Mouse (Mus musculus) hindbrain, embryonic 12.5 days (tissue): ENCODE data around the gene Gcdh. TPM values are rescaled to one million over a fixed set of nuclear protein-coding genes. Genes with fewer than 3 reads are reported as not detected.

ENCODE experiments used
- ATAC-seq: fragments of 200-750 bp; cut with Nextera tagmentation; 2 replicates; pipeline ENCODE4 v1.8.0; 2017; ENCODE audit warnings: moderate TSS enrichment; ENCODE audit not compliant: low FRiP score
- H3K27ac ChIP-seq: fragments of 300-500 bp; sonication (generic); 2 replicates; pipeline ENCODE4 v1.5.1; 2016; ENCODE audit warnings: mild to moderate bottlenecking
- H3K27me3 ChIP-seq: fragments of 300-500 bp; sonication (generic); 2 replicates; pipeline ENCODE4 v1.6.1; 2016; ENCODE audit warnings: mild to moderate bottlenecking
- H3K36me3 ChIP-seq: fragments of 300-500 bp; sonication (generic); 2 replicates; pipeline ENCODE4 v1.6.1; 2016; ENCODE audit warnings: mild to moderate bottlenecking
- H3K4me1 ChIP-seq: fragments of 300-500 bp; sonication (generic); 2 replicates; pipeline ENCODE4 v1.6.1; 2016
- H3K4me2 ChIP-seq: fragments of 300-500 bp; sonication (generic); replicated peaks from 2 replicates; pipeline ENCODE4 v1.6.1; 2016; ENCODE audit warnings: mild to moderate bottlenecking
- H3K4me3 ChIP-seq: fragments of 300-500 bp; sonication (generic); 2 replicates; pipeline ENCODE4 v1.5.1; 2016; ENCODE audit warnings: mild to moderate bottlenecking
- H3K9ac ChIP-seq: fragments of 300-500 bp; sonication (generic); 2 replicates; pipeline ENCODE4 v1.6.1; 2016; ENCODE audit warnings: mild to moderate bottlenecking, moderate library complexity
- H3K9me3 ChIP-seq: fragments of 300-500 bp; sonication (generic); replicated peaks from 2 replicates; pipeline ENCODE4 v1.6.1; 2016; ENCODE audit warnings: mild to moderate bottlenecking
- WGBS: fragments of 180-500 bp; shearing (Covaris S2); methylation state at CpG from one replicate; pipeline ENCODE4 v1.1.7; 2016; 5-methylcytosine and 5-hydroxymethylcytosine counted together
- polyA plus RNA-seq: library from polyadenylated mRNA; unstranded; fragments of >200 nt; fragmentation: Nextera tagmentation; extraction: Ambion mirVana; gene quantifications from 2 replicates; pipeline ENCODE4 v1.2.1, GENCODE M21; 2016

Gcdh gene
- polyA plus RNA-seq, 1 experiment from 2014 or later = 35.0 TPM

DNA sequence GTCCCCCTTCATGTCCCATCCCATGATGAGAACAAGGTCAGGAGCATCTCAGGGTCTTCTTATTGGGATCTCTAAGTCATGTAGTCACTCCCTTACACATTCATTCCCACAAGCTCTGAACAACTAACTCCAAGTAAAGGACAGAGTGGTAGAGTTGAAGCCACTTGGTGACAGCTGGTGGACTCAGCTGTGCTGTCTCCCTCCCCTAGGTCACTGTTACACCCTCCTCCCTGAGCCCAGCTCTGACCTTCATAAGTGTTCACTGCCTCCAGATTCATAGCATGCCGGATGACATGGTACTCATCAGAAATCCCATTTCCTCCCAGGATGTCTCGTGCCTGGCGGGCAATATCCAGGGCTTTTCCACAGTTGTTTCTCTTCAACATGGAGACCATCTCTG, 5.4 kb downstream of the Gcdh start:
- Histone ChIP-seq H3K4me1 (peaks cover 8% of the 10 kb centered on the region), H3K4me3 (no peak overlapping the region), H3K36me3 (peaks cover 42% of the 10 kb centered on the region), H3K9ac (no peak overlapping the region), H3K4me2 (no peak overlapping the region), H3K27me3 (no peaks in the 10 kb centered on the region), H3K9me3 (no peaks in the 10 kb centered on the region), H3K27ac (no peak overlapping the region)
- no peak for ATAC-seq
- WGBS = 93% methylated on average over 3 of the region's 3 CpGs

DNA sequence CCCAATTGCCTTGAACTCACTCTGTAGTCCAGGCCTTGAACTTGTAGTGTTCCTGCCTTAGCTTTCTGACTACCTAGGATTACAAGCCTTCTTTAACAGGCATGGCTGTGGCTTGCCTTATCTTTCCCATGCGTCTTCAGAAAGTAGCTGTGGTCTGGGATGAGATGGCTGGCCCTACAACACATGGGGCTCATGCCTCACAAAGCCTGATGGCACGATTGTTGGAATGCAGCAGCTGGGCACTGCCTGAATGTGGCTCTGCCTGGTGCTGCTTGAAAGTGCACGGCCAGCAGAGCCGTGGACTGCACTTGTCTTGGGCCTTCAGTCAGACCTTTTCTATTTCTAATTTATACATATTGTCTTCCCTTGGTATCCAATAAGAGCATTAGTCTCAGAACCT, 9.0 kb downstream of the Gcdh start:
- H3K4me2 ChIP-seq = no peak overlapping the region
- no peaks in the 10 kb centered on the region for H3K4me1 ChIP-seq
- peaks cover 33% of the 10 kb centered on the region for H3K36me3 ChIP-seq
- WGBS = 86% methylated on average over 4 of the region's 4 CpGs
- no peak for ATAC-seq
- H3K9me3 ChIP-seq = no peaks in the 10 kb centered on the region
- H3K4me3 ChIP-seq = no peak overlapping the region
- H3K27me3 ChIP-seq = no peaks in the 10 kb centered on the region
- no peak overlapping the region for H3K9ac ChIP-seq
- H3K27ac ChIP-seq = no peak overlapping the region

- Histone ChIP-seq H3K9me3 (no peaks in the 10 kb centered on the region), H3K27ac (no peak overlapping the region), H3K27me3 (no peaks in the 10 kb centered on the region), H3K4me1 (no peaks in the 10 kb centered on the region), H3K9ac (no peak overlapping the region), H3K36me3 (no peaks in the 10 kb centered on the region), H3K4me2 (no peak overlapping the region), H3K4me3 (no peak overlapping the region)
- no peak for ATAC-seq
- WGBS = 91% methylated on average over 1 of the region's 1 CpGs
Observed at GRCm38 (mm10) chr8:84878915-84879314, 14.8 kb downstream of the Gcdh start.

GRCm38 (mm10) chr8:84877297-84878035, 16.3 kb downstream of the Gcdh start:
- no peaks in the 10 kb centered on the region for H3K36me3 ChIP-seq
- no peaks in the 10 kb centered on the region for H3K9me3 ChIP-seq
- peaks cover 3% of the 10 kb centered on the region for H3K4me1 ChIP-seq
- WGBS = 88% methylated on average over 3 of the region's 3 CpGs
- no peak overlapping the region for H3K27ac ChIP-seq
- peaks cover 10% of the 10 kb centered on the region for H3K27me3 ChIP-seq
- no peak overlapping the region for H3K9ac ChIP-seq
- no peak for ATAC-seq
- H3K4me2 ChIP-seq = no peak overlapping the region
- no peak overlapping the region for H3K4me3 ChIP-seq

DNA sequence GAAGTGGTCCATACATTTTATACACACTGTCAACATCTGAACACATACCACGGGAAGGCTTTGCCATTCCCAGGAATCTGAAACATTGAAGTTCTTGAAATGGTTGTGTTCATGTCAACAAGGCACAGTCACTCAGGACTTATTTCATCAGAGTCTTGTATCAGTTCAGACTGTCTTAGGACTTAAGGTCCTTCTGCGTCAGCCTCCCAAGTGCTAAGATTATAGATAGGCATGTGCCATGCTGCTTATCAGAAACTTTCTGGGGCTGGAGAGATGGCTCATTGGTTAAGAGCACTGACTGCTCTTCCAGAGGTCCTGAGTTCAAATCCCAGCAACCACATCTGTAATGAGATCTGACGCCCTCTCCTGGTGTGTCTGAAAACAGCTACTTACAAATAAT, 19.4 kb downstream of the Gcdh start:
- H3K36me3 ChIP-seq = peaks cover 8% of the 10 kb centered on the region; the same call in 1 of the 2 replicates
- no peak overlapping the region for H3K4me3 ChIP-seq
- H3K4me2 ChIP-seq = no peak overlapping the region
- H3K9me3 ChIP-seq = no peaks in the 10 kb centered on the region
- no peak overlapping the region for H3K9ac ChIP-seq
- 96% methylated on average over 3 of the region's 3 CpGs for WGBS
- no peak overlapping the region for H3K27ac ChIP-seq
- ATAC-seq = no peak
- peaks cover 14% of the 10 kb centered on the region for H3K27me3 ChIP-seq
- peaks cover 13% of the 10 kb centered on the region for H3K4me1 ChIP-seq

- WGBS = 78% methylated on average over 4 of the region's 4 CpGs
- peaks cover 13% of the 10 kb centered on the region for H3K4me1 ChIP-seq
- H3K4me2 ChIP-seq = peak overlapping the region; percentile 73
- peak overlapping the region; percentile 39 for H3K4me3 ChIP-seq
- peaks cover 21% of the 10 kb centered on the region for H3K36me3 ChIP-seq
- H3K9me3 ChIP-seq = no peaks in the 10 kb centered on the region
- peaks cover 14% of the 10 kb centered on the region for H3K27me3 ChIP-seq
- no peak for ATAC-seq
- H3K9ac ChIP-seq = peak overlapping the region; percentile 56; the same call in 1 of the 2 replicates
- H3K27ac ChIP-seq = no peak overlapping the region
Observed at GRCm38 (mm10) chr8:84873016-84873415, 20.7 kb downstream of the Gcdh start.

GRCm38 (mm10) chr8:84872309-84872965, 21.3 kb downstream of the Gcdh start:
- Histone ChIP-seq H3K27me3 (peaks cover 14% of the 10 kb centered on the region), H3K4me2 (peak overlapping the region; percentile 73), H3K9me3 (no peaks in the 10 kb centered on the region), H3K4me1 (peaks cover 13% of the 10 kb centered on the region), H3K4me3 (peak overlapping the region; percentile 39), H3K9ac (peak overlapping the region; percentile 56), H3K36me3 (peaks cover 27% of the 10 kb centered on the region), H3K27ac (no peak overlapping the region)
- WGBS = 3% methylated on average over 54 of the region's 54 CpGs
- ATAC-seq = peak; percentile 66

GRCm38 (mm10) chr8:84871376-84872308, 22.1 kb downstream of the Gcdh start, which contains the start of gene Syce2:
Gene Syce2 (plus strand): TSS chr8:84872111.
- peaks cover 14% of the 10 kb centered on the region for H3K27me3 ChIP-seq
- H3K4me2 ChIP-seq = peak within 1 kb of the TSS; percentile 73
- peak; percentile 59 for ATAC-seq
- no peak within 1 kb of the TSS for H3K27ac ChIP-seq
- WGBS = 13% methylated on average over 46 of the region's 46 CpGs
- no peaks in the 10 kb centered on the region for H3K9me3 ChIP-seq
- peak within 1 kb of the TSS; percentile 56 for H3K9ac ChIP-seq
- H3K4me1 ChIP-seq = peaks cover 13% of the 10 kb centered on the region
- H3K4me3 ChIP-seq = peak within 1 kb of the TSS; percentile 39
- peaks cover 35% of the 10 kb centered on the region for H3K36me3 ChIP-seq

- Histone ChIP-seq H3K4me2 (peak within 1 kb of the TSS; percentile 75), H3K27me3 (no peaks in the 10 kb centered on the region; the same call in 1 of the 2 replicates), H3K36me3 (peaks cover 28% of the 10 kb centered on the region), H3K27ac (peak within 1 kb of the TSS; percentile 68), H3K4me3 (peak within 1 kb of the TSS; percentile 82), H3K9ac (peak within 1 kb of the TSS; percentile 83), H3K9me3 (no peaks in the 10 kb centered on the region), H3K4me1 (peaks cover 13% of the 10 kb centered on the region)
- under 1% methylated on average over 39 of the region's 39 CpGs for WGBS
- peak; percentile 93 for ATAC-seq
Observed at GRCm38 (mm10) chr8:84856864-84857441, 36.8 kb downstream of the Gcdh start, which contains the start of gene Farsa. Gene Farsa (plus strand): TSS chr8:84856989.

DNA sequence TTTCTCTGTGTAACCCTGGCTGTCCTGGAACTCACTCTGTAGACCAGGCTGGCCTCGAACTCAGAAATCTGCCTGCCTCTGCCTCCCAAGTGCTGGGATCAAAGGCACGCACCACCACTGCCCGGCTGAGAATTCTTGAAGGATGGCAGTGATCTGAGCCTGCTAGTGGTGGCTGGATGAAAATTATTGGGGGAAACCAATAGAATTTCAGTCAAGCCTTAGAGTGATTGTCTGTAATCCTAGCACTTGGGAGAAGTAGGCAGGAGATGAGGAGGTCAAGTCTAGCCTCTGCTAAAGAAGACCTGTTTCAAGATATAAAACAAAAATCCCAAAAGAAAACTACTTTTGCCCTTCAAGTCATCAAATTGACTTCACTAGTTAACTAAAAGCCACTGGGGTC, 37.3 kb downstream of the Gcdh start:
- Histone ChIP-seq H3K9me3 (no peaks in the 10 kb centered on the region), H3K27me3 (no peaks in the 10 kb centered on the region; the same call in 1 of the 2 replicates), H3K4me2 (peak overlapping the region; percentile 75), H3K4me3 (peak overlapping the region; percentile 82), H3K36me3 (peaks cover 22% of the 10 kb centered on the region), H3K4me1 (peaks cover 13% of the 10 kb centered on the region), H3K27ac (no peak overlapping the region), H3K9ac (no peak overlapping the region)
- WGBS = 93% methylated on average over 3 of the region's 3 CpGs
- ATAC-seq = peak; percentile 39

DNA sequence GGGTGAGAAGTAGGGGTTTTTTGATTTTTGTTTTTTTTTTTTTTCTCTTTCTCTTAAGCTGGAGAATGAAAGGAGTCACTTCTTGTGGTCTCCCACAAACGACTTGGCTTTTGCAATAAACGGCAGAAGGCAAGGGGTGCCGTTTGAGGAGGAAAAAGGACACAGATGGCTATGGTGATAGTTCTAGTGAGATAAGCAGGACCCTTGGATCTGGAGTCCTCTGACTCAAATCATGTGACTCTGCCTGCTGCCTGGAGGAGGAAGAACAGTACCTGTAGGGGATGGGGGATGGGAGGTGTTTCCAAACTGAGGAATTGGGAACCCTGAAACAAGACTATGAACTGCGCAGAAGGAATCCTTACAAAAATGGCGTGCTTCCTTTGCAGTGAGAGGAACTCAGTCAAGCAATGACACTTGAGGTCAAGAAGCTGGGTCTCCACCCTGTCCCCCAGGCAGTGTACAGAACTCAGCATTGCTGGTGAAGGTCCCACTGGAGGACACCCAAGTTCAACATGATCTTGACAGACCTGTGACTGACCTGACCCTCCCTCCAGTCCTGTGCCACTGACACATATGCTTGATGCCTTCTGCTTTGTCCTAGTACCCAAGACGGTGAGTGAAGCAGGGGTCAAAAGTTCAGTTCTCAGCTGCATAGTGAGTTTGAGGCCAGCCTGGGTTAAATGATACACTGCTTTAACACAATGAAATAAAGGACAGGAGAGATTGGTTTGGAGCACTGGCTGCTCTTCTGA, 45.9 kb downstream of the Gcdh start:
- Histone ChIP-seq H3K4me2 (peak overlapping the region; percentile 76), H3K4me1 (peaks cover 32% of the 10 kb centered on the region), H3K36me3 (peaks cover 23% of the 10 kb centered on the region), H3K9ac (peak overlapping the region; percentile 66; the same call in 1 of the 2 replicates), H3K27ac (peak overlapping the region; percentile 76), H3K4me3 (peak overlapping the region; percentile 94; the same call in 1 of the 2 replicates), H3K9me3 (no peaks in the 10 kb centered on the region), H3K27me3 (no peaks in the 10 kb centered on the region)
- ATAC-seq = no peak
- WGBS = 53% methylated on average over 6 of the region's 6 CpGs
